Mouse (Mus musculus) mesoderm, embryonic 11.5 days (tissue): ENCODE results near the gene Rpn2.
A peak's percentile ranks its signal among the peaks of the same experiment; 100 is the strongest.

Experiments
- DNase-seq: peaks from one replicate; pipeline ENCODE4 v3.0.0-alpha.2; 2012; ENCODE audit warnings: low read depth, low spot score

The Rpn2 gene

DNA sequence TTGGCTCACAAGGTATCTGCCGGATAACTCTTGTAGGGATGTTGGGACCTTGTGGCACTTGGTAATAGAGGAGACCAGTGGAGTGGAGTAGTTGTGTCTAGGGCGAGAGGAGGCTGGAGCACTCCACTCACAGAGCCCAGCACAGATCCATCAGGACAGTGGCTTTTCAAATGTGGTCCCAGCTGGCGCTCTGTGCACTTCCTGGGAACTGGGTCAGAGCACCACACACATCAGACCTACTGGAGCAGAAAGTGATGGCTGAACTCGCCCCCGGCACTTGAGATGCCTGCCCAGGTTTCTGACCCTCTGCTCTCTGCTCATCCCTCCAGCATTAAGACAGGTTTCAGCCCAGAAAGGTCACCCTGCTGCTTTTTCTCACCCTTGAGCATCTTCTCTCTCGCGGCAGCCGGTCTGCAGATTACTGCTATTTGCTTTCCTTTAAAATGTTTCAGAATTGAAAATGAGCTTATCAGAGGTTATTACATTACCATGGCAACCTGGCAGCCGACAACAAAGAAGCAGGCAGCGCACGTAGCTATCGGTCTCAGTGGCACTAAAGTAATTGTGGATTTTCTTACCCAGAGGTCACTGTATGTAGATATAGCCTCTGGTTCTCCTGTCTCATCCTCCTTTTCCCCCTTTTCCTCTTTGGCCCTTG is 70.4 kb downstream of the Rpn2 start:
- no peak for DNase-seq

DNA sequence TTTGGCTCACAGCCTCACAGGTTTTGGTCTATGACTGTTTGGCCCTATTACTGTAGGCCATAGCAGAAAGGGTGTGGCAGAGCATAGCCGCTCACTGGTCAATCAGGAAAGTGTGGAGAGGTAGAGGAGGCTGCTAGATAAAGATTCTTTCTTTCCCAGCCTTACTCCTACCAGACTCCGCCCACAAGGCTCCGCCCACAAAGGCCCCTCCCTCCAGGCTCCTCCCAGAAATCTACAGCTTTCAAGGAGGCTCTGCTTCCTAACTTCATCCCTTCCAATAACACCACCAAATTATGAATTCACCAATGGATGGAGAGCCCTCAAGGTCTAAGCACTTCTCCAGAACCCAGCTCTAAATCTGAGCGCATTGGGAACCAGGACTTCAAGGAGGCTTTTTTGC is 74.4 kb downstream of the Rpn2 start:
- no peak for DNase-seq

DNA sequence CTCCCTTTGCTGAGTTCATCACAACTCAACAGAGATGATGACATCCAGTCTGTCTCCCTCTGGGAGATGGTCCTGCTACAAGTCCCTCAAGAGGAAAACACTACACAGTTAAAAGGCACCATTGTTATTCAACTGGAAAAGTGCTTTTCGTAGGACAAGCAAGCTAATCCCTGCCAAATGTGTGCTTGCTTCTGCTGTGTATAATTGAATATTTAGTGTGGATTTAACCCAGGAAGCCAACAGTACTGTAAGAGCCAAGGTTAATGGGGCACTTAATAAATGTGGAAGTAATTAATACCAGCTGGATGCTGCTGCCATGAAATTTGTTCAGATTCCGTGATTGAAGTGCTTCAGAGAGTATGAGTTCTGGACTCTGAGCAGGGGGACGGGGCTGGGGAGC is 75.3 kb downstream of the Rpn2 start:
- DNase-seq: no peak

DNA sequence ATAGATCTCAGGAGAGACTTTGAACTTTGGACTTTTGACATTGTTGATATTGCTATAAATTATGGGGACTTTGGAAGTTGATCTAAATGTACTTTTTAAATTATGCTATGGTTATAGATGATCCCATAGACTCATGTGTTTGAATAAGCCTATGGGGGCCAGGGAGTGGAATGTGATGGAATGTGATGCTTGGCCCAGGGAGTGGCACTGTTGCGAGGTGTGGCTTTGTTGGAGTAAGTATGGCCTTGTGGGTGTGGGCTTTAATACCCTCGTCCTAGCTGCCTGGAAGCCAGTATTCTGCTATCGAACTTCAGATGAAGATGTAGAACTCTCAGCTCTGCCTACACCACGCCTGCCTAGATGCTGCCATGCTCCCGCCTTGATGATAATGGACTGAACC is 81.2 kb downstream of the Rpn2 start:
- DNase-seq: no peak

DNA sequence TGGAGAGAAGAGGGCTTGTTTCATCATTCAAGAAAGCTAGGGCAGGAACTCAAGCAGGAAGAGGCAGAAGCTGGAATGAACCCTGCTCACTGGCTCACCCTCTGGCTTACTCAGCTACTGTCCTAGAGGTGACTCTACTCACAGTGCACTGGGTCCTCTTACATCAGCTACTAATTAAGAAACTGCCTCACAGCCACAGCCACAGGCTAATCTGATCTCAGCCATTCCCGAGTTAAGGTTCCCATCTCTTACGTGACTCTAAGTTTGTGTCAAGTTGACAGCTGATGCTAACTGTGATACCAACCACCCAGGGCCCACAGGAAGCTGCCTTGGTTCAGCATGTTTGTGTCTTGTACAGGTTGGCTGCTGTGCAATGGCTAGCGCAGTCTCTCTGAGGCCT is 84.2 kb downstream of the Rpn2 start:
- DNase-seq: no peak

DNA sequence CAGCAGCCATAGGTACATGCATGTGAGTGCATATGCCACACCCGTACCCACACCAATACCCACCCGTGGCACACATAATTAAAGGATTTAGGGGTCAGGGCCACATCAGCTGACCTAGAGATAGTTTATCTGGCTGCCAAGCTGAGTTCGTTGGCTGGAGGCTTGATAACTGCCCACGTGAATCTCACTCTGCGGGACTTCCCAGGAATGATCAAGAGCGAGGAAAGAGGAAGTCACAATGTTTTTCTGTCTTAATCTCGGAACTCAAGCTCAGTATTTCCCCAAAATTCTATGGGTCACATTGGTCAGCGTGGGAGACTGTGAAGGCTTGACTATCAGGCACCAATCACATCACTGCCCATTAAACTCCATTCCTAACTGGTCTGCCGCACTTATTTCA is 87.9 kb downstream of the Rpn2 start:
- no peak for DNase-seq

DNA sequence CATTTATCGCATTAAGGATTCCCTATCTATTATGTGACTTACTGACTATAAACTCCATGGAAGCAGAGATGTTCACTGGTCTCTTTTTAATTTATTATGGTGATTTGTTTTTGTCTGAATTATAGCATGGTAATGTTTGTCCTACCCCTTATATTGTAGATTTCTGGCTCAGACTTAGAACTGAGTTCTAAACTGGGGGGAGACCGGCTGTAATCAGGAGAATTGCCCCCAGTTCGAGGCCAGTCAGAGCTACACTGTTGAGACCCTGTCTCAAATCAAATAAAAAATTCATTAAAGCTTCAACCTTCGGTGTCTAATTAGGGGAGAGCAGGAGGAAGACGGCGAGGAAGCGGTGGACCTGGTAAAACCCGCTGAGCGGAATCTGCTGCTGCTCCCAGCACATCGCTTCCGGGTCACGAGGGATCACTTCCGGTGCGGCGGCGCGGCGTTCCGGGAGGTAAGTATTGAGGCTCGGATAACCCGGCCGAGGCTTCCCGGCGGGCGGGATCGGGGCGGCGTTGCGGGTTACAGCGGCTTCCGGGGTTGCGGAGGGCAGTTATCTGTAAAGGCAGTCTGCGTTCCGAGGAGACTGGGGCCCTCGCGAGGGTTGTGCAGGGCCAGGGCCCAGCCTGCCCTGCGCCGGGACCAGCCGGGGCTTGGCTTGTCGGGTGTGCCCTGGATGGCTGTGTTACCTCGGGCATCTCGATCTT is 88.5 kb downstream of the Rpn2 start, which contains the start of gene Manbal:
Gene Manbal, plus strand, starts transcription at position 411 of the 710 bp plus-strand sequence.
- DNase-seq: peak; percentile 94

DNA sequence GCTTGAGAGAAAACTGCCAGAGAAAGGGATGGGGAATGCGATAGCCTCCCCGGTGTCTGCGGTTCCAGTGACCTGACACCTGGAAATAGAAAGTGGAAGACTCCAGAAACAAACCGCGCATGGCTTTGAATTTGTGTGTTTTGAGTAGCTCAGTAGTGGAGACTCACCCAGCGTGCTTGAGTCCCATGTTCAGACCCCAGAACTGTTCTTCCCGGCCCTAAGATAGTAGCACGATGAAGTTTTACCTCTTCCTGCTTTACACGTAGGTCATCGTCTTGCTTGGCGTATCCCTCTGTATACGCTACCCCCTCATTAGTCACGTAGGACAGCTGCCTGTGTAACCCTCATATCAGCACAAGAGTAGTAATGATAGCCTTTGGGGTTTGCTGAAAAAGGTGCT is 89.2 kb downstream of the Rpn2 start:
- no peak for DNase-seq

DNA sequence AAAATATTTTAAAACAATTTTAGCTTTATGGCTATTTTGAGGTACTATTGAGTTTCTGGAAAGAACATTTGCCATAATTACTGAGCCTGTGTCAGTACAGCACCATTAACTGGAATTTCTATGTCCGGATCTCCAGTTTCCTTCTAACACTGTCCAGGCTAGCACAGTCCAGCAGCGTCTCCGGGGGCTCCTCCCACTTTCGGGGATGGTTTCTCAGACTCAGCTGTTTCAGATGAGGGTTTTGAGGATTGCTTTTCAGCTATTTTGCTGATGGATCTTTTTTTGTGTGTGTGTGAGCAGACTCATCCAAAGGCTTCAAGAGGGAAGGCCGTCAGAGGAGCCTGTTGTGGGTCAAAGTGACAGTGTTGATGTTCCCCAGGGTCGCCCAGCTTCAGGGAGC is 92.9 kb downstream of the Rpn2 start:
- no peak for DNase-seq

DNA sequence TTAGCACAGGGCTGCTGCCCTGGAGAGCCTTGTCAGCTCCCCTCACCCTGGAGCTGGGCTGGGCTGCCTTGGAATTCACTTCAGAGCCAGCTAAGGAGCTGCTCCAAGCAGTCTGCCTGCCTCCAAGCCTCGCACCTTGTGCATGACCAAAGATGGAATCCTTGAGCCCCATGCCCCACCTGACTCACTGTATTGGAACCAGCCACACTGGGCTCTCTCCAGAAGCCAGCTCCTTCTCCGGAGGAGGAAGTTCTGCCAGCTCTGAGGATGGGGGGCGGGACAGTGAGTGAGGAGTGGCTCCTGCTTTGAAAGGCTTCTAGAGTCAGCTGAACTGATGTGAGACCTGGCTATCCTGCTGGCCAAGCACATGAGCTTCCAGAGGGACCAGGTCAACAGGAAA is 94.9 kb downstream of the Rpn2 start:
- no peak for DNase-seq

DNA sequence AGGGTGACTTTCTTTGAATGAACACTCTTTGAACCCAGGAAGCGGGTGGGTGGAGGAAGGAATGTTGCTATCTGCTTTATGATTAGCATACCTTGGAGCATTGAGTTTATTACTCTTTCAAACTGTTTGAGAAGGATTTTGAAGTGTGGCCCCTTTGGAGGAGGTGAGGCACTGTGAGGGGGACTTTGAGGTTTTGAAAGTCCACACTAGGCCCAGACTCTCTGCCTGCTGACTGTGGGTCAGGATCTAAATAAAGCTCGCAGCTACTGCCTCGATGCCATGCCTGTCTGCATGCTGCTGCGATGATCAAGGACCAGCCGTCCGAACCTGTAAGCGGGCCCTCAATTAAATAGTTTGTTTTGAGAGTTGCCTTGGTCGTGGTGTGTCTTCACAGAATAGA is 96.2 kb downstream of the Rpn2 start:
- no peak for DNase-seq
